ENCODE assay signal across 7 mouse cellular contexts in the genomic region with DNA sequence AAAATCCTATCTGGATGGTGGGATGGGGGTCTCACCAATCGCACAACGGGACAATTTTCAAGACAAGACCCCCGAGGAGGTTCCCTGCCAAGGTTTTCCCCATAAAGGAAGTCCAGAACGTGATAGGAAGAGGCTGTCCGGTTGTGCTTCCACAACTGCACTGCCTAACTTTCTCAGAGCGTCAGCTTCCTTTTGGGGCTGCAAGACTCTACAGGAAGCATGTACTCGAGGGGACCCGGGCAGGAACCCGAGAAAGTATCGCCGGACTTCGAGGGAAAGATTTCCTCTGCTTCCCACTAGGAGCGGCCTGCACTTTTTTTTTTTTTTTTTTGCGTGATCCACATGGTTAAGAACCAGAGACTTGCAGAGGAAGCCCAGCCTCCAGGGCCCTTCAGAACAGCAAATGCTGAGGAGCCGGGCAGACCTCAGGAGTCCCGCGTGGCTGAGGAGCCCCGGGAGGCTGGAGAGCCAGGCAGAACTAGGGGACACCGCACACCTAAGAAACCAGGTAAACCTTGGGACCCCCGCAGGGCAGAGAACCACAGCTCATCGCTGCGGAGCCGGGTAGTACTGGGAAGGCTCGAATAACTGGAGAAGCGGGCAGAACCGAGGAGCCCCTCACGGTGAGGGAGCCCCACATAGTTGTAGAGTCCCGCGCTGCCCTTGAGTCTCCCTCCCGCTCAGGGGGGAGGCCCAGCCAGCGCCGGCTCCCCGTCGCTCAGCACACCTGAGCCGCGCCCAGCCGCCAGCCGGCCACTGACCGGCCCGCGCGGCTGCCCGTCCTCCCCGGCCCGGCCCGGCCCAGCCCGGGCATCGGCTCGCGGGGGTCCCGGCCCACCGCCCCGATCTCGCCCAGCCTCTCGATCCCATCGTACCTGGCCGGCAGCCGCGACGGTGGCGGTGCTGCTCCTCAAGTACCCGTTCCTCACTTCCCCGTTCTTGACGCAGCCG. TPM values are rescaled to one million over a fixed set of nuclear protein-coding genes. Genes with fewer than 3 reads are reported as not detected.
DNase-seq lines count a peak whose midpoint lies in the region; ATAC-seq lines count a peak whose summit lies in the region.

No protein-coding gene starts in this region.

- ATAC-seq in forebrain, embryonic 16.5 days = peak; percentile 8
- ATAC-seq in hindbrain, embryonic 12.5 days (ENCODE audit: low FRiP score) = peak; percentile 59
- peak; percentile 31 for ATAC-seq in stomach, embryonic 16.5 days (ENCODE audit: insufficient read depth, low FRiP score)

- peak; percentile 27 for DNase-seq in MEL-GATA-1-ER (ENCODE audit: extremely low read depth, low read depth)
- peak; percentile 21 to 39 for DNase-seq in left cerebral cortex, postnatal 36 days (ENCODE audit: low spot score in 2 of 2)
- DNase-seq in midbrain, embryonic 10.5 days (ENCODE audit: low spot score) = peak; percentile 29

- H3K9ac ChIP-seq in forebrain, embryonic 16.5 days (replicated peaks; ENCODE audit: low read depth, low read length) = peak overlapping the region; percentile 92
- H3K9ac ChIP-seq in hindbrain, embryonic 12.5 days = peak overlapping the region; percentile 79
- H3K9ac ChIP-seq in stomach, embryonic 16.5 days (ENCODE audit: low read length) = peak overlapping the region; percentile 95

- H3K4me3 ChIP-seq in brown adipose tissue, adult 24 weeks (ENCODE audit: insufficient read depth, low read depth, low read length) = peak overlapping the region; percentile 80
- peak overlapping the region; percentile 98 for H3K4me3 ChIP-seq in forebrain, embryonic 16.5 days (replicated peaks; ENCODE audit: low read length)
- peak overlapping the region; percentile 97 for H3K4me3 ChIP-seq in hindbrain, embryonic 12.5 days
- peak overlapping the region; percentile 97 for H3K4me3 ChIP-seq in midbrain, embryonic 10.5 days
- peak overlapping the region; percentile 90 for H3K4me3 ChIP-seq in stomach, embryonic 16.5 days (replicated peaks; ENCODE audit: low read length)

- WGBS in forebrain, embryonic 16.5 days = 1% methylated on average over 49 of the region's 65 CpGs
- 2% methylated on average over 57 of the region's 65 CpGs for WGBS in hindbrain, embryonic 12.5 days
- 1% methylated on average over 62 of the region's 65 CpGs for WGBS in midbrain, embryonic 10.5 days
- under 1% methylated on average over 56 of the region's 65 CpGs for WGBS in stomach, embryonic 16.5 days

- H3K4me2 ChIP-seq in forebrain, embryonic 16.5 days (ENCODE audit: low read length) = peak overlapping the region; percentile 95
- peak overlapping the region; percentile 97 for H3K4me2 ChIP-seq in hindbrain, embryonic 12.5 days (replicated peaks)
- H3K4me2 ChIP-seq in stomach, embryonic 16.5 days (ENCODE audit: low read depth, low read length) = peak overlapping the region; percentile 70

- intact Hi-C loops in left cerebral cortex, postnatal 36 days (cut with DNase I) = no loop called here

- H3K9me3 ChIP-seq in forebrain, embryonic 16.5 days (ENCODE audit: control insufficient read depth, low read length) = no peaks in the 10 kb centered on the region
- no peaks in the 10 kb centered on the region for H3K9me3 ChIP-seq in hindbrain, embryonic 12.5 days (replicated peaks)
- H3K9me3 ChIP-seq in midbrain, embryonic 10.5 days (replicated peaks) = no peaks in the 10 kb centered on the region
- H3K9me3 ChIP-seq in stomach, embryonic 16.5 days (replicated peaks; ENCODE audit: control insufficient read depth, low read length) = no peaks in the 10 kb centered on the region

- H3K36me3 ChIP-seq in forebrain, embryonic 16.5 days (ENCODE audit: control insufficient read depth, insufficient read depth) = no peaks in the 10 kb centered on the region
- no peaks in the 10 kb centered on the region for H3K36me3 ChIP-seq in hindbrain, embryonic 12.5 days
- H3K36me3 ChIP-seq in midbrain, embryonic 10.5 days = no peaks in the 10 kb centered on the region
- no peaks in the 10 kb centered on the region for H3K36me3 ChIP-seq in stomach, embryonic 16.5 days (ENCODE audit: control insufficient read depth, insufficient read depth, low read length)

- H3K27ac ChIP-seq in brown adipose tissue, adult 24 weeks (replicated peaks; ENCODE audit: low read depth, low read length) = peak overlapping the region; percentile 76
- H3K27ac ChIP-seq in forebrain, embryonic 16.5 days (ENCODE audit: low read length) = peak overlapping the region; percentile 70
- H3K27ac ChIP-seq in hindbrain, embryonic 12.5 days = peak overlapping the region; percentile 87
- H3K27ac ChIP-seq in midbrain, embryonic 10.5 days (replicated peaks) = peak overlapping the region; percentile 89
- H3K27ac ChIP-seq in stomach, embryonic 16.5 days (ENCODE audit: low read length) = peak overlapping the region; percentile 90

- H3K27me3 ChIP-seq in forebrain, embryonic 16.5 days (replicated peaks; ENCODE audit: control insufficient read depth, insufficient read depth, low read length) = no peaks in the 10 kb centered on the region
- no peaks in the 10 kb centered on the region for H3K27me3 ChIP-seq in hindbrain, embryonic 12.5 days
- no peaks in the 10 kb centered on the region for H3K27me3 ChIP-seq in midbrain, embryonic 10.5 days (ENCODE audit: low read depth, poor library complexity, severe bottlenecking)
- H3K27me3 ChIP-seq in stomach, embryonic 16.5 days (ENCODE audit: control insufficient read depth, insufficient read depth, low read length) = no peaks in the 10 kb centered on the region

- H3K4me1 ChIP-seq in brown adipose tissue, adult 24 weeks (ENCODE audit: control insufficient read depth, insufficient read depth, insufficient read length, low read length) = peaks cover 3% of the 10 kb centered on the region
- peaks cover 16% of the 10 kb centered on the region for H3K4me1 ChIP-seq in forebrain, embryonic 16.5 days (replicated peaks; ENCODE audit: control insufficient read depth, insufficient read depth, low read length)
- peaks cover 18% of the 10 kb centered on the region for H3K4me1 ChIP-seq in hindbrain, embryonic 12.5 days
- peaks cover 18% of the 10 kb centered on the region for H3K4me1 ChIP-seq in midbrain, embryonic 10.5 days
- H3K4me1 ChIP-seq in stomach, embryonic 16.5 days (ENCODE audit: control insufficient read depth, insufficient read depth, low read length) = peaks cover 13% of the 10 kb centered on the region

RNA-seq across cellular contexts. Expression of gene Sptlc2, which starts 0.7 kb away (rescaled TPM):
- 10.4 and 25.5 TPM in 2 replicates for polyA plus RNA-seq in brown adipose tissue, adult 24 weeks (2012; ENCODE audit: insufficient read depth, insufficient read length, missing spikeins)
- polyA plus RNA-seq in forebrain, embryonic 16.5 days (2015; fragmentation: Nextera tagmentation; extraction: Ambion mirVana) = 60.6 and 67.6 TPM in 2 replicates
- polyA plus RNA-seq in hindbrain, embryonic 12.5 days (2016; fragmentation: Nextera tagmentation; extraction: Ambion mirVana) = 72.2 and 77.7 TPM in 2 replicates
- 10 to 100 TPM; 33.7 to 34.1 TPM for total RNA-seq in left cerebral cortex, postnatal 36 days (2021)
- 50.9 and 57.6 TPM in 2 replicates for polyA plus RNA-seq in midbrain, embryonic 10.5 days (2016; fragmentation: Nextera tagmentation; extraction: Ambion mirVana)
- polyA plus RNA-seq in stomach, embryonic 16.5 days (2015; fragmentation: Nextera tagmentation; extraction: Ambion mirVana) = 98.7 and 101 TPM in 2 replicates

RNA-seq across cellular contexts. Expression of gene Slirp, which starts 56.2 kb away (rescaled TPM):
- 340 and 414 TPM in 2 replicates for polyA plus RNA-seq in brown adipose tissue, adult 24 weeks (2012; ENCODE audit: insufficient read depth, insufficient read length, missing spikeins)
- 211 and 233 TPM in 2 replicates for polyA plus RNA-seq in forebrain, embryonic 16.5 days (2015; fragmentation: Nextera tagmentation; extraction: Ambion mirVana)
- polyA plus RNA-seq in hindbrain, embryonic 12.5 days (2016; fragmentation: Nextera tagmentation; extraction: Ambion mirVana) = 241 and 269 TPM in 2 replicates
- total RNA-seq in left cerebral cortex, postnatal 36 days (2021) = 10 to 100 TPM; 92.2 to 97.3 TPM
- 283 and 318 TPM in 2 replicates for polyA plus RNA-seq in midbrain, embryonic 10.5 days (2016; fragmentation: Nextera tagmentation; extraction: Ambion mirVana)
- 259 and 291 TPM in 2 replicates for polyA plus RNA-seq in stomach, embryonic 16.5 days (2015; fragmentation: Nextera tagmentation; extraction: Ambion mirVana)

RNA-seq across cellular contexts. Expression of gene Alkbh1, which starts 56.4 kb away (rescaled TPM):
- 3.7 and 4.3 TPM in 2 replicates for polyA plus RNA-seq in brown adipose tissue, adult 24 weeks (2012; ENCODE audit: insufficient read depth, insufficient read length, missing spikeins)
- 42.3 and 47.1 TPM in 2 replicates for polyA plus RNA-seq in forebrain, embryonic 16.5 days (2015; fragmentation: Nextera tagmentation; extraction: Ambion mirVana)
- polyA plus RNA-seq in hindbrain, embryonic 12.5 days (2016; fragmentation: Nextera tagmentation; extraction: Ambion mirVana) = 48.1 and 53.9 TPM in 2 replicates
- 10 to 100 TPM; 14.6 to 19.0 TPM for total RNA-seq in left cerebral cortex, postnatal 36 days (2021)
- polyA plus RNA-seq in midbrain, embryonic 10.5 days (2016; fragmentation: Nextera tagmentation; extraction: Ambion mirVana) = 59.6 and 64.2 TPM in 2 replicates
- polyA plus RNA-seq in stomach, embryonic 16.5 days (2015; fragmentation: Nextera tagmentation; extraction: Ambion mirVana) = 50.3 and 51.6 TPM in 2 replicates

Comparison
In these comparisons a context has a peak if more than half of its experiments do, and no peak if none do; other contexts are left out.
1. Peak in every context shown above with its lines: DNase-seq, ATAC-seq, H3K4me3 ChIP-seq and H3K27ac ChIP-seq.
2. ATAC-seq: peak in every context shown above with its lines; median percentile 59 in hindbrain, embryonic 12.5 days; 31 in stomach, embryonic 16.5 days; 8 in forebrain, embryonic 16.5 days.